Mouse (Mus musculus): ENCODE results near the gene Dsp. TPM values are rescaled to one million over a fixed set of nuclear protein-coding genes. Genes with fewer than 3 reads are reported as not detected.
A peak's percentile ranks its signal among the peaks of the same experiment; 100 is the strongest.

The Dsp gene
- polyA plus RNA-seq, 1 experiment from 2014 or later: 4.8 TPM

DNA sequence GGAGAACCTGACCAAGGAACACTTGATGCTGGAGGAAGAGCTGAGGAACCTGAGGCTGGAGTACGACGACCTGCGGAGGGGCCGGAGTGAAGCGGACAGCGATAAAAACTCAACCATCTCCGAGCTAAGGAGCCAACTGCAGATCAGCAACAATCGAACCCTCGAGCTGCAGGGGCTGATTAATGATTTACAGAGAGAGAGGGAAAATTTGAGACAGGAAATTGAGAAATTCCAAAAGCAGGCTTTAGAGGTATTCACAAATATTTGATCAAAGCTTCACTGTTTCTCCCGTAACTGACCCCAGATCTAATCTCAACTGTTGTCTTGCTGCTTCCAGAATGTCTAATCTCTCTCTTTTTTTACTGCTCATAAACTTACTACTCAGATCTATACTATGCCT, 42.3 kb downstream of the Dsp start:
- H3K27me3 ChIP-seq: no peaks in the 10 kb centered on the region
- no peak for ATAC-seq (ENCODE audit: insufficient number of reproducible peaks, insufficient read depth, low FRiP score, low TSS enrichment, low read depth)
- H3K4me3 ChIP-seq (replicated peaks): no peak overlapping the region
- H3K9ac ChIP-seq (replicated peaks): no peak overlapping the region
- no peaks in the 10 kb centered on the region; the same call in 1 of the 2 replicates for H3K36me3 ChIP-seq
- H3K9me3 ChIP-seq: peaks cover 30% of the 10 kb centered on the region
- H3K4me1 ChIP-seq (replicated peaks): no peaks in the 10 kb centered on the region
- H3K4me2 ChIP-seq: no peak overlapping the region
- 83% methylated on average over 10 of the region's 10 CpGs for WGBS
- H3K27ac ChIP-seq: no peak overlapping the region

DNA sequence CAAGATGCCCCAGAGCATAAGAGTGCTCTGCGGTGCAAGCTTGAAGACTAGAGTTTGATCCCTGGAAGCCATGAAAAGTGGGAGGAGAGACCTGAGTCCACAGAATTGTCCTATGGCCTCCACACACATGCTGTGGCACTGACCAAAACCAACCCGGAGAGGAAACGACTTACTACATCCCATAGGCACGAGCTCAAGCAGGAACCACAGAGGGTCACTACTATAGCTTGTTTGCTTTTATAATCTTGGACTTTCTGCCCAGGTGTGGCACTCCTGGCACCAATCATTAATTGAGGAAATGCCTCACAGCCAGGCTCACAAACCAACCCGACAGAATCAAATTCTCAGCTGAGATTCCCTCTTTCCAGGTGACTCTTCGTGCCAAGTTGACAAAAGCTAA, 50.3 kb downstream of the Dsp start:
- Histone ChIP-seq H3K27ac (no peak overlapping the region), H3K9me3 (peaks cover 14% of the 10 kb centered on the region), H3K36me3 (no peaks in the 10 kb centered on the region; the same call in 1 of the 2 replicates), H3K4me2 (no peak overlapping the region), H3K9ac (replicated peaks) (no peak overlapping the region), H3K27me3 (no peaks in the 10 kb centered on the region), H3K4me3 (replicated peaks) (no peak overlapping the region), H3K4me1 (replicated peaks) (peaks cover 8% of the 10 kb centered on the region)
- no peak for ATAC-seq (ENCODE audit: insufficient number of reproducible peaks, insufficient read depth, low FRiP score, low TSS enrichment, low read depth)
- 80% methylated on average over 6 of the region's 6 CpGs for whole genome bisulfite sequencing

DNA sequence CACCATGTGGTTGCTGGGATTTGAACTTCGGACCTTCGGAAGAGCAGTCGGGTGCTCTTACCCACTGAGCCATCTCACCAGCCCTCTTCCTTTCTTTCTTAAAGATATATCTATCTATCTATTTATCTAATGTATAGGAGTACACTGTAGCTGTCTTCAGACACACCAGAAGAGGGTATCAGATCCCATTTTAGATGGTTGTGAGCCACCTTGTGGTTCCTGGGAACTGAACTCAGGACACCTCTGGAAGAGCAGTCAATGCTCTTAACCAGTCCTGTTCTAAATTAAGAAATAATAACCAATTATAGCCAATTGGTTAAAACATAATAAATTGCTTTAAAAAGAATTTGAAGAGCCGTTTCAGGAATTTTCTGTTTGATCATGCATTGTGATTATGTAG, 53.1 kb downstream of the Dsp start:
- H3K27me3 ChIP-seq: no peaks in the 10 kb centered on the region
- H3K27ac ChIP-seq: no peak overlapping the region
- no peaks in the 10 kb centered on the region for H3K9me3 ChIP-seq
- 69% methylated on average over 4 of the region's 4 CpGs for WGBS
- no peak for ATAC-seq (ENCODE audit: insufficient number of reproducible peaks, insufficient read depth, low FRiP score, low TSS enrichment, low read depth)
- peaks cover 8% of the 10 kb centered on the region for H3K4me1 ChIP-seq (replicated peaks)
- peak overlapping the region; percentile 78 for H3K4me3 ChIP-seq (replicated peaks)
- H3K9ac ChIP-seq (replicated peaks): no peak overlapping the region
- H3K4me2 ChIP-seq: peak overlapping the region; percentile 66
- H3K36me3 ChIP-seq: peaks cover 9% of the 10 kb centered on the region; the same call in 1 of the 2 replicates

DNA sequence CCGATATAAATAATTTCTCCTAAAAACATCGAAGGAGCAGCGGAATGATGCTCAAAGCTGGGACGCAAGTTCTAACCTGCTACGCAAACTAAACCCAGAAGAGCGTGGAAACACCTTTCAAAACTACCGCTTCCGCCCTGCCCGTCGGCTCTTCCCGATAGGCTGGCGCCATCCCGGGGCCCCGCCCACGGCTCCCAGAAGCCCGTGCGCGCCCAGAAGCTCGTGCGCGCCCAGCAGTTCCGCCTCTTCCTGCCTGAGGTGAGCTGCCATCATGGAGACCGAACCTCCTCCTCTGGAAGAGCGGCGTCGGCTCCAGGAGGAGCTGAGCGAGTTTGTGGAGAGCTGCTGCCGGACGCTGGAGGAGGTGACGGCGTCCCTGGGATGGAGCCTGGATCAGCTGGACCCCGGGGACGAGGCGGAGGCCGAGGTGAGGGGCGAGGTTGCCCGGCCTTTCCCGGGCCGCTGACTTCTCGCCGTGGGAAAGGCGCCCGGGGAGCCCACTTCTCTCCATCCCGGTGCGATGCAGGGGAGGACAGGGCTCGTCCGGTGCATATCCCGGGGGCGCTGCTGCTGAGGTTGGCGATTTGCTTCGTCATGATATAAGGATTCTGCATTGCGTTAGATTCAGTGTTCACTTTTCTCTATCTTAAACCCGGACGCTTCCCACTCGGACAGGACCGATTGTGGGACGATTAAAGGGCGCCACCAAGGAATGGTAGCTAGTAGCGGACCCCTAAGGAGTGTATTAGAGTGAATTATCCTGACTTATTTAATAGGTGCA, 53.8 kb downstream of the Dsp start, which contains the start of gene Snrnp48:
Snrnp48 (plus strand) TSS at position 237 of the 781 bp plus-strand sequence.
- under 1% methylated on average over 59 of the region's 59 CpGs for WGBS
- no peaks in the 10 kb centered on the region for H3K9me3 ChIP-seq
- peaks cover 16% of the 10 kb centered on the region; the same call in 1 of the 2 replicates for H3K36me3 ChIP-seq
- no peaks in the 10 kb centered on the region for H3K27me3 ChIP-seq
- peak within 1 kb of the TSS; percentile 93 for H3K27ac ChIP-seq
- peak; percentile 95 for ATAC-seq (ENCODE audit: insufficient number of reproducible peaks, insufficient read depth, low FRiP score, low TSS enrichment, low read depth)
- H3K4me3 ChIP-seq (replicated peaks): peak within 1 kb of the TSS; percentile 78
- H3K9ac ChIP-seq (replicated peaks): peak within 1 kb of the TSS; percentile 90
- peaks cover 8% of the 10 kb centered on the region for H3K4me1 ChIP-seq (replicated peaks)
- peak within 1 kb of the TSS; percentile 66 for H3K4me2 ChIP-seq

DNA sequence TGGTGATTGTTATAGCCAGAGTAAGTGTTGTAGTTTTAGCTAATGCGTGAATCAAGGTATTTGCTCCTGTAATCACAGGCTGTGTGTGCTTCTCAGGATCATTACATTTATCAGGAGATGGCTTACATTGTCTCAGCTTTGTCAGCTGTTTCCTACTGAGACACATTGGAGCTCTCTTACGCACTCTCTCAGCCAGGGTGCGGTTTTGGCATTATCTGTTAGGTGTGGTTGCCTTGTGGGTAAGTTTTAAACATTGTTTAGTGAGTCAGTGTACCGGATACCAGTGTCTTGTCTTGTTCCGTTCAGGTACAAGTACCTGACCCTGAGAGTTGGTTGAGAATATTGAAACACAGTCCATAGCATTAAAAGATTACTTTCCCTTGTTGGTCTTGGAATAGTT, 60.0 kb downstream of the Dsp start:
- peaks cover 2% of the 10 kb centered on the region; the same call in 1 of the 2 replicates for H3K4me1 ChIP-seq (replicated peaks)
- no peak overlapping the region for H3K27ac ChIP-seq
- no peak overlapping the region for H3K4me2 ChIP-seq
- H3K4me3 ChIP-seq (replicated peaks): no peak overlapping the region
- no peaks in the 10 kb centered on the region for H3K27me3 ChIP-seq
- 94% methylated on average over 5 of the region's 5 CpGs for WGBS
- no peaks in the 10 kb centered on the region for H3K9me3 ChIP-seq
- ATAC-seq (ENCODE audit: insufficient number of reproducible peaks, insufficient read depth, low FRiP score, low TSS enrichment, low read depth): no peak
- no peak overlapping the region for H3K9ac ChIP-seq (replicated peaks)
- H3K36me3 ChIP-seq: peaks cover 65% of the 10 kb centered on the region

DNA sequence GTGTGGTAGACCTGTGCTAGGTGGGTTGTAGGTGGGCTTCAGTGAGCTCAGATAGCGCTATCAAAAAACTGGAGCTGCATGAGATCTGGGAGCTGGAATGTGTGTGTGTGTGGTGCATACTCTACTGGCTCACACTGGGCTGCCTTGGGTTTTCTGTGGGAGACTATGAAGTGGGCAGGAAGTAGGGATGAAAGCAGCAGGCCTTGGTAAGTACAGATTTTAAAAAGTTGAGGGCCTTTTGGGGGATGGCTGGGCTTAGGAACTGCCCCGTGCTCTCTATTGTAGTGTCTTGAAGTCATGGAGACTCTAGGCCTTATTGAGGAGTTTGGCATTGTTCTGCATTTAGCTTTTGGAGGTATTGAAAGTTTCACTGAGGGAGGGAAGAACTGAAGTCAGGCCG, 67.6 kb downstream of the Dsp start:
- no peaks in the 10 kb centered on the region for H3K9me3 ChIP-seq
- no peak overlapping the region for H3K4me3 ChIP-seq (replicated peaks)
- H3K36me3 ChIP-seq: peaks cover 90% of the 10 kb centered on the region
- H3K4me1 ChIP-seq (replicated peaks): no peaks in the 10 kb centered on the region
- no peak overlapping the region for H3K4me2 ChIP-seq
- no peak overlapping the region for H3K9ac ChIP-seq (replicated peaks)
- H3K27me3 ChIP-seq: no peaks in the 10 kb centered on the region
- H3K27ac ChIP-seq: no peak overlapping the region
- no peak for ATAC-seq (ENCODE audit: insufficient number of reproducible peaks, insufficient read depth, low FRiP score, low TSS enrichment, low read depth)
- WGBS: 96% methylated on average over 3 of the region's 3 CpGs

DNA sequence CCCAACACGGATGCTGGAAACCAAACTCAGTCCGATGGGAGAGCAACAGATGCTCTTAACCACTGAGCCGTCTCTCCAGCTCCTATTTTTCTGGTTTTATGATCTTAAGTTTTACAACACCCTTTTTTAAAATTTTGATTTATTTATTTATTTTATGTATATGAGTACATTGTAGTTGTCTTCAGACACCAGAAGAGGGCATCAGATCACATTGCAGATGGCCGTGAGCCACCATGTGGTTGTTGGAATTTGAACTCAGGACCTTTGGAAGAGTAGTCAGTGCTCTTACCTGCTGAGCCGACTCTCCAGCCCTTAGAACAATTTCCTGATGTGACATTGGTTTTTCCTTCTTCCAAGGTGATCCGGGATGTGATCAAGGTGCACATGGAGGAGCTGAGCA, 69.2 kb downstream of the Dsp start:
- Histone ChIP-seq H3K4me2 (no peak overlapping the region), H3K9ac (replicated peaks) (no peak overlapping the region), H3K36me3 (peaks cover 95% of the 10 kb centered on the region), H3K27me3 (no peaks in the 10 kb centered on the region), H3K27ac (no peak overlapping the region), H3K4me1 (replicated peaks) (no peaks in the 10 kb centered on the region), H3K4me3 (replicated peaks) (no peak overlapping the region), H3K9me3 (no peaks in the 10 kb centered on the region)
- WGBS: 95% methylated on average over 6 of the region's 6 CpGs
- no peak for ATAC-seq (ENCODE audit: insufficient number of reproducible peaks, insufficient read depth, low FRiP score, low TSS enrichment, low read depth)

DNA sequence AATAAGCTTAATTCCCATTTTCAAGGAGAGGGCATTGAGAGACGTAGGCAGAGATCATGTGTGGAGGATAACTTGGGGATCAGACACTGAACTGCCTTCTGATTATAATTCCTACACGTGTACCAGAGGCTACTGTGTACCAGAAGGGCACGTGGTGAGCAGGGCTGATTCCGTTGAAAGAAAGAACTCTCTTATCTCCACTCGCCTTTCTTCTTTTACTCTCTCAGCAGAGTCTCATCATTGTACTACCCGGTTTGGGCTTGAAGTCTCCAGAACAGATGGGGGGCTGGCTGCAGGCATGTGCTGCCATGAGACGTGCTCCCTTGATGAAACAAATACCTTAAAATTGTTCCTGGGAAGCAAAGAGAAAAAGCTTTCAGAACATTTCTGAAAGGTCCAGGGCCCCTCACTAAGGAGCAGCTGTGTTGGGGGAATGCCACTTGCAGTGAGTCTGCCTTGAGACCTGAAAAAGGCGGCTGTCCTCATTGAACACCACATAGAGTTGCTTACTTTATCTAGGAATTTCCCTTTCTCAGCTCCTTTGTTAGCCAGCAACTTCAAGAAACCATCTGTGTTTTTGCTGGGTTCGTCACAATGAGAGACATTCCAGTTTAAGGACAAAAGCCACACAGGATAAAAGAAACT, 79.2 kb downstream of the Dsp start:
- no peaks in the 10 kb centered on the region for H3K27me3 ChIP-seq
- no peak for ATAC-seq (ENCODE audit: insufficient number of reproducible peaks, insufficient read depth, low FRiP score, low TSS enrichment, low read depth)
- no peak overlapping the region for H3K27ac ChIP-seq
- H3K4me2 ChIP-seq: no peak overlapping the region
- H3K4me1 ChIP-seq (replicated peaks): no peaks in the 10 kb centered on the region
- H3K9ac ChIP-seq (replicated peaks): no peak overlapping the region
- H3K9me3 ChIP-seq: 0 out of 2 replicates have a peak, but pooled peaks cover 4% of the 10 kb centered on the region
- no peak overlapping the region for H3K4me3 ChIP-seq (replicated peaks)
- H3K36me3 ChIP-seq: peaks cover 38% of the 10 kb centered on the region
- 89% methylated on average over 9 of the region's 9 CpGs for WGBS

DNA sequence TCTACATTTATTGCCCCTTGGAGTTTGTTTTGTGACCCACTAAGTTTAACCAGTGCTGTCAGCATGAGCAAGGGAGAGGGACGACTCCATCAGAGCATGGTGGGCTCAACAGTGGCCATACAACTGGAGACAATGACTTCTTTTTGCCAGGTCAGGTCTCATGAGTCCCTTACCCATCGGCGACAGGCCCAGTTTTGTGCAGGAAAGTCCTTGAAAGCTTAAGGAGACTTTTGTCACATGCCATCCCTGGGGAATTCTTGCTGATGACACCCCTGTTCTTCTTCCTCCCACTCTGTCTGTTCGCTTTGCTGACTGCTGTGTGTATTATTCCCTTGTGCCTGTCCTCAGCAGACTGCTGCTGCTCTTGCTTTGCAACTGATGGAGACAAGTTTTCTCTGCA, 81.3 kb downstream of the Dsp start:
- Histone ChIP-seq H3K9ac (replicated peaks) (no peak overlapping the region), H3K9me3 (0 out of 2 replicates have a peak, but pooled peaks cover 4% of the 10 kb centered on the region), H3K4me1 (replicated peaks) (no peaks in the 10 kb centered on the region), H3K4me2 (no peak overlapping the region), H3K27me3 (no peaks in the 10 kb centered on the region), H3K36me3 (peaks cover 22% of the 10 kb centered on the region), H3K27ac (no peak overlapping the region), H3K4me3 (replicated peaks) (no peak overlapping the region)
- ATAC-seq (ENCODE audit: insufficient number of reproducible peaks, insufficient read depth, low FRiP score, low TSS enrichment, low read depth): no peak
- WGBS: 84% methylated on average over 4 of the region's 4 CpGs

DNA sequence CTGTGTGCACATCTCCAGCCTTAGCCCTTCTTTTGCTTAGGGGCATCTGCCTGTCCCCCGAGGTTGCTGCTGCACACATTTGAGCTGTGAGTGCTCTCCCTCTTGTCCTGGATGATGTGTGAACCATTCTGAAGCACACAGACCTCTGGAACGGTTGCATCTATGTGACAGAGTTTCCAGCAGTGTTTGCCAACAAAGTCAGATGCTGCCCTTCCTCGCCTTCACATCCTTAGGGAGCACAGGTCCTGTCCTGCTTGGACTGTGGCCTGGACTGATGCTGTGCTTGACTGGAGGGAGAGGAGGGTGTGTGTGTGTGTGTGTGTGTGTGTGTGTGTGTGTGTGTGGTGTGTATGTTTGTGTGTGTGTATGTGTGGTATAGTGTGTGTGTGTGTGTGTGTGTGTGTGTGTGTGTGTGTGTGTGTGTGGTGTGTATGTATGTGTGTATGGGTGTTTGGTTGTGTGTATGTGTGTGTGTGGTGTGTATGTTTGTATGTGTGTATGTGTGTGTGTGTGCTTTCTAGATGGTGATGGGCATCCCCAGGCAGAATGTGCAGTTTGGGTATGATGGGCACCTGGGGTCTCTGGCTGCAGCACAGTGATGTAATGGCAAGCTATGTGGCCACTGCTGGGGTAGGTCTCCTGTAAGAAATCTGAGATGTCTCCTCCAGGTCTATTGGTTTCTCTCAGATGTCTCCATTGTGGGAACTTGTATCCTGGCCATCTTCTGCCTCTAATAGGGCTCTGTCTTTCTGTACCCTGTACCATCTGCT, 81.9 kb downstream of the Dsp start:
- H3K27ac ChIP-seq: no peak overlapping the region
- ATAC-seq (ENCODE audit: insufficient number of reproducible peaks, insufficient read depth, low FRiP score, low TSS enrichment, low read depth): no peak
- H3K27me3 ChIP-seq: no peaks in the 10 kb centered on the region
- H3K4me3 ChIP-seq (replicated peaks): no peak overlapping the region
- H3K9me3 ChIP-seq: 0 out of 2 replicates have a peak, but pooled peaks cover 4% of the 10 kb centered on the region
- WGBS: 78% methylated on average over 3 of the region's 3 CpGs
- H3K4me1 ChIP-seq (replicated peaks): no peaks in the 10 kb centered on the region
- H3K36me3 ChIP-seq: peaks cover 16% of the 10 kb centered on the region
- H3K4me2 ChIP-seq: no peak overlapping the region
- H3K9ac ChIP-seq (replicated peaks): no peak overlapping the region

DNA sequence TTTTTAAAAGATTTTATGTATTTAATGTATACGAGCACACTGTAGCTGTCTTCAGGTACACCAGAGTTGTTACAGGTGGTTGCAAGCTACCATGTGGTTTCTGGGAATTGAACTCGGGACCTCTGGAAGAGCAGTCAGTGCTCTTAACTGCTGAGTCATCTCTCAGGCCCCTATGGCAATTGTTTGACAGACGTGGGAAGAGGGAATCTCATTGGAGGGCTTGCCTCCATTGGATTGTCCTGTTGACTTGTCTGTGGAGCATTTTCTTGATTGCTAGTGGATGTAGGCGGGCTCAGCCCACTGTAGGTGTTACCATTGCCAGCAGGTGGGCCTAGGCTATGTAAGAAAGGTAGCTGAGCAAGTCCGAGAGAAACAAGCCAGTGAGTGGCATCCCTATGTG, 83.6 kb downstream of the Dsp start:
- H3K9me3 ChIP-seq: 0 out of 2 replicates have a peak, but pooled peaks cover 4% of the 10 kb centered on the region
- H3K4me3 ChIP-seq (replicated peaks): no peak overlapping the region
- peaks cover 4% of the 10 kb centered on the region; the same call in 1 of the 2 replicates for H3K36me3 ChIP-seq
- no peaks in the 10 kb centered on the region for H3K27me3 ChIP-seq
- no peak overlapping the region for H3K4me2 ChIP-seq
- no peaks in the 10 kb centered on the region for H3K4me1 ChIP-seq (replicated peaks)
- no peak overlapping the region for H3K9ac ChIP-seq (replicated peaks)
- ATAC-seq (ENCODE audit: insufficient number of reproducible peaks, insufficient read depth, low FRiP score, low TSS enrichment, low read depth): no peak
- 77% methylated on average over 5 of the region's 5 CpGs for WGBS
- no peak overlapping the region for H3K27ac ChIP-seq
